Comparison of ENCODE assay signal across 13 mouse cellular contexts in the genomic region with DNA sequence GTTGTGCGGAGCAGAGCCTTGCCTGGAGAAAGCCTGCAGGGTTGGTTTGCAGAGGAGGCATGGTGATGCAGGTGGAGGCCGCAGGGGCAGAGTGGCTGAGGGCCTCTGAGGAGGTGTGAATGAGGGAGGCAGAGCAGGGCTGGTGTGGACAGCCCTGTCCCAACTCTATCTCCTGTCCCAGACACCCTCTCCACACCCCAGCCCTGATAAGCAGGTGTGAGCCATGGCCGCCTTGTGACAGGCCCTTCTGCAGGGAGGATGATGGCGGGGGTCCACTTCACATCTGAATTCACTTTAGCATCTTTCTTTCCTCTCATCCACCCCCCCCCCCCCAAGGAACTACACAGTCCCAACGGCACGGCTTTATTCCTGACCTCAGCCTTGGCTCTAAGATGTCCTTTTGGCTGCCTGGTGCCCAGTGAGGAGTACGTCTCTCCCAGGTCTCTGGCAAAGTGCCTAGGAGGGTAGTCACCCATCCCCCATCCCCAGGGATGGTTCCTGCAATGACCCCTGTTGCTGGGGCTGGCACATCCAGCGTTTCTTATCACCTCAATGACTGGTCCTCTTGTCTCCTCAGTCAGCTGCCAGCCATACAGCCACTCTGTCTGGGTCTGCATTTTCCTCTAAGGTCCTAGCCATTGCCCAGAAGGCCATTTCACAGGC. TPM values are rescaled to one million over a fixed set of nuclear protein-coding genes. Genes with fewer than 3 reads are reported as not detected.
DNase-seq lines count a peak whose midpoint lies in the region; ATAC-seq and TF ChIP-seq lines count a peak whose summit lies in the region.
"Had no signal": no experiment of that assay in that cellular context is flagged by ENCODE, and none has a peak within 500 bp of the region (broad histone marks: within the 10 kb centered on the region; RNA-seq: fewer than 3 reads in every experiment).

No protein-coding gene starts in this region.

- no peak overlapping the region for H3K9ac ChIP-seq in lung, embryonic 15.5 days
- H3K9ac ChIP-seq in heart, embryonic 14.5 days (ENCODE audit: low read length) = 0 out of 2 replicates have a peak overlapping the region, but pooled peaks have one; percentile 5
- H3K9ac ChIP-seq in liver, embryonic 14.5 days (replicated peaks) = no peak overlapping the region
- no peak overlapping the region for H3K9ac ChIP-seq in stomach, postnatal 0 days (ENCODE audit: low read length)
- no peak overlapping the region for H3K9ac ChIP-seq in intestine, embryonic 16.5 days (ENCODE audit: low read depth, low read length)
- H3K9ac ChIP-seq: limb, embryonic 13.5 days had no signal

- 58% methylated on average over 8 of the region's 8 CpGs for WGBS in lung, embryonic 15.5 days
- WGBS in heart, embryonic 14.5 days = 13% methylated on average over 8 of the region's 8 CpGs
- 51% methylated on average over 8 of the region's 8 CpGs for WGBS in liver, embryonic 14.5 days (ENCODE audit: insufficient replicate concordance)
- WGBS in stomach, postnatal 0 days = 72% methylated on average over 8 of the region's 8 CpGs
- 90% methylated on average over 8 of the region's 8 CpGs for WGBS in midbrain, embryonic 10.5 days
- WGBS in intestine, embryonic 16.5 days = 74% methylated on average over 8 of the region's 8 CpGs

- no peak overlapping the region for H3K4me3 ChIP-seq in lung, embryonic 15.5 days
- H3K4me3 ChIP-seq in heart, embryonic 14.5 days (ENCODE audit: control insufficient read depth in 1 of 2, insufficient read depth in 1 of 2, low read depth in 1 of 2, low read length in 2 of 2) = no peak overlapping the region
- H3K4me3 ChIP-seq in liver, embryonic 14.5 days (ENCODE audit: insufficient read depth in 1 of 2, low read depth in 2 of 2, low read length in 2 of 2) = no peak overlapping the region
- no peak overlapping the region for H3K4me3 ChIP-seq in stomach, postnatal 0 days (ENCODE audit: low read depth, low read length)
- H3K4me3 ChIP-seq in midbrain, embryonic 10.5 days = no peak overlapping the region
- no peak overlapping the region for H3K4me3 ChIP-seq in intestine, embryonic 16.5 days (ENCODE audit: low read length)
- H3K4me3 ChIP-seq: forebrain, embryonic 10.5 days; limb, embryonic 13.5 days had no signal

- no peak overlapping the region for H3K27ac ChIP-seq in lung, embryonic 15.5 days
- peak overlapping the region; percentile 72 to 77 for H3K27ac ChIP-seq in heart, embryonic 14.5 days (replicated peaks in 1 of 2; ENCODE audit: control insufficient read depth in 1 of 2, insufficient read depth in 1 of 2, low read depth in 2 of 2, low read length in 2 of 2)
- H3K27ac ChIP-seq in liver, embryonic 14.5 days = no peak overlapping the region
- H3K27ac ChIP-seq in stomach, postnatal 0 days (replicated peaks) = no peak overlapping the region
- no peak overlapping the region for H3K27ac ChIP-seq in midbrain, embryonic 10.5 days (replicated peaks)
- H3K27ac ChIP-seq in intestine, embryonic 16.5 days (ENCODE audit: low read length) = no peak overlapping the region
- H3K27ac ChIP-seq: forebrain, embryonic 10.5 days; limb, embryonic 13.5 days; macrophage had no signal

- DNase-seq in lung, postnatal 10 days = no peak
- peak; percentile 14 to 36 (median 28) for DNase-seq in liver, embryonic 14.5 days (ENCODE audit: low read depth in 3 of 3, low spot score in 3 of 3)
- DNase-seq in stomach, postnatal 0 days (ENCODE audit: low spot score) = no peak
- DNase-seq in frontal cortex, postnatal 10 days (ENCODE audit: low spot score in 2 of 2) = no peak
- no peak for DNase-seq in midbrain, embryonic 10.5 days (ENCODE audit: low spot score)
- DNase-seq: gastrocnemius, postnatal 25 days; right cerebral cortex, adult 18-20 months had no signal

- H3K27me3 ChIP-seq in lung, embryonic 15.5 days = no peaks in the 10 kb centered on the region
- no peaks in the 10 kb centered on the region for H3K27me3 ChIP-seq in heart, embryonic 14.5 days (ENCODE audit: control insufficient read depth, insufficient read depth, low read length)
- H3K27me3 ChIP-seq in liver, embryonic 14.5 days (ENCODE audit: control insufficient read depth, insufficient read depth, low read length) = no peaks in the 10 kb centered on the region
- no peaks in the 10 kb centered on the region for H3K27me3 ChIP-seq in stomach, postnatal 0 days (ENCODE audit: control insufficient read depth, insufficient read depth, low read length)
- no peaks in the 10 kb centered on the region for H3K27me3 ChIP-seq in midbrain, embryonic 10.5 days (ENCODE audit: low read depth, poor library complexity, severe bottlenecking)
- H3K27me3 ChIP-seq in intestine, embryonic 16.5 days (replicated peaks; ENCODE audit: control insufficient read depth, insufficient read depth, low read length) = no peaks in the 10 kb centered on the region
- H3K27me3 ChIP-seq: limb, embryonic 13.5 days had no signal

- peak; percentile 62 for TF ChIP-seq EP300 in liver, embryonic 14.5 days (IDR thresholded peaks at IDR 0.05; ENCODE audit: low read depth)
- TF ChIP-seq EP300 in stomach, postnatal 0 days (optimal IDR thresholded peaks at IDR 0.05) = no peak

- TF ChIP-seq CTCF in liver, embryonic 14.5 days (IDR thresholded peaks at IDR 0.05; ENCODE audit: low read depth) = no peak
- TF ChIP-seq CTCF in stomach, postnatal 0 days (IDR thresholded peaks at IDR 0.05; ENCODE audit: low read depth) = no peak

- ATAC-seq in lung, embryonic 15.5 days (ENCODE audit: borderline replicate concordance, extremely low read depth, low FRiP score, low TSS enrichment) = 0 out of 2 replicates have a peak, but pooled peaks have one; percentile 32
- peak; percentile 94 for ATAC-seq in heart, embryonic 14.5 days (ENCODE audit: insufficient number of reproducible peaks, insufficient read depth, low FRiP score, low read depth)
- ATAC-seq in liver, embryonic 14.5 days (ENCODE audit: insufficient read depth) = peak; percentile 93
- peak; percentile 11; the same call in 1 of the 2 replicates for ATAC-seq in stomach, postnatal 0 days (ENCODE audit: low FRiP score, low TSS enrichment)
- ATAC-seq in intestine, embryonic 16.5 days = no peak

- peaks cover 4% of the 10 kb centered on the region; the same call in 1 of the 2 replicates for H3K4me1 ChIP-seq in lung, embryonic 15.5 days
- H3K4me1 ChIP-seq in heart, embryonic 14.5 days (ENCODE audit: control insufficient read depth in 2 of 2, insufficient read depth in 2 of 2, low read length in 2 of 2) = peaks cover 67 to 70% of the 10 kb centered on the region in 2 experiments
- peaks cover 8 to 20% of the 10 kb centered on the region in 2 experiments for H3K4me1 ChIP-seq in liver, embryonic 14.5 days (replicated peaks; ENCODE audit: control insufficient read depth in 2 of 2, insufficient read depth in 2 of 2, low read length in 1 of 2)
- H3K4me1 ChIP-seq in stomach, postnatal 0 days (replicated peaks; ENCODE audit: control insufficient read depth, insufficient read depth) = no peaks in the 10 kb centered on the region
- peaks cover 26% of the 10 kb centered on the region for H3K4me1 ChIP-seq in midbrain, embryonic 10.5 days
- H3K4me1 ChIP-seq in intestine, embryonic 16.5 days (ENCODE audit: control insufficient read depth, insufficient read depth, low read length) = no peaks in the 10 kb centered on the region
- H3K4me1 ChIP-seq: limb, embryonic 13.5 days had no signal

- peaks cover 20% of the 10 kb centered on the region for H3K36me3 ChIP-seq in lung, embryonic 15.5 days
- H3K36me3 ChIP-seq in heart, embryonic 14.5 days (ENCODE audit: control insufficient read depth, insufficient read depth, low read length) = peaks cover 15% of the 10 kb centered on the region
- H3K36me3 ChIP-seq in liver, embryonic 14.5 days (replicated peaks; ENCODE audit: control insufficient read depth, insufficient read depth, low read depth) = no peaks in the 10 kb centered on the region
- H3K36me3 ChIP-seq in stomach, postnatal 0 days (ENCODE audit: control insufficient read depth, insufficient read depth, low read length) = peaks cover 3% of the 10 kb centered on the region; the same call in 1 of the 2 replicates
- H3K36me3 ChIP-seq in midbrain, embryonic 10.5 days = peaks cover 46% of the 10 kb centered on the region
- H3K36me3 ChIP-seq in intestine, embryonic 16.5 days (ENCODE audit: control insufficient read depth, insufficient read depth, low read length) = no peaks in the 10 kb centered on the region; the same call in 1 of the 2 replicates

- H3K4me2 ChIP-seq in lung, embryonic 15.5 days = no peak overlapping the region
- H3K4me2 ChIP-seq in heart, embryonic 14.5 days (ENCODE audit: low read length) = peak overlapping the region; percentile 26
- H3K4me2 ChIP-seq in liver, embryonic 14.5 days (ENCODE audit: low read depth) = peak overlapping the region; percentile 33
- no peak overlapping the region for H3K4me2 ChIP-seq in stomach, postnatal 0 days (replicated peaks; ENCODE audit: low read depth)
- H3K4me2 ChIP-seq in intestine, embryonic 16.5 days (ENCODE audit: low read depth, low read length) = no peak overlapping the region
- H3K4me2 ChIP-seq: limb, embryonic 13.5 days had no signal

- H3K9me3 ChIP-seq in lung, embryonic 15.5 days = no peaks in the 10 kb centered on the region
- H3K9me3 ChIP-seq in heart, embryonic 14.5 days (ENCODE audit: control insufficient read depth, low read length) = no peaks in the 10 kb centered on the region
- H3K9me3 ChIP-seq in liver, embryonic 14.5 days (ENCODE audit: control insufficient read depth, low read length) = no peaks in the 10 kb centered on the region
- H3K9me3 ChIP-seq in stomach, postnatal 0 days (ENCODE audit: control insufficient read depth, low read length) = no peaks in the 10 kb centered on the region
- H3K9me3 ChIP-seq in midbrain, embryonic 10.5 days (replicated peaks) = no peaks in the 10 kb centered on the region
- H3K9me3 ChIP-seq in intestine, embryonic 16.5 days (ENCODE audit: control insufficient read depth, low read length) = no peaks in the 10 kb centered on the region
- H3K9me3 ChIP-seq: forebrain, embryonic 10.5 days; limb, embryonic 13.5 days had no signal

RNA-seq across cellular contexts. Expression of a gene that starts 25.1 kb away (rescaled TPM):
- 27.3 and 29.2 TPM in 2 replicates for polyA plus RNA-seq in lung, embryonic 15.5 days (2015; fragmentation: Nextera tagmentation; extraction: Ambion mirVana)
- 9.5 and 9.7 TPM in 2 replicates for polyA plus RNA-seq in heart, embryonic 14.5 days (2014; fragmentation: Nextera tagmentation; extraction: Ambion mirVana)
- polyA plus RNA-seq in liver, embryonic 14.5 days (2012; rRNA removed) = 1.5 and 2.4 TPM in 2 replicates
- 5.7 and 6.0 TPM in 2 replicates for polyA plus RNA-seq in liver, embryonic 14.5 days (2014; fragmentation: Nextera tagmentation; extraction: Ambion mirVana)
- polyA plus RNA-seq in stomach, postnatal 0 days (2015; fragmentation: Nextera tagmentation; extraction: Ambion mirVana) = 8.5 TPM in 2 replicates
- 36.5 and 37.5 TPM in 2 replicates for polyA plus RNA-seq in midbrain, embryonic 10.5 days (2016; fragmentation: Nextera tagmentation; extraction: Ambion mirVana)
- 15.3 and 17.5 TPM in 2 replicates for polyA plus RNA-seq in intestine, embryonic 16.5 days (2015; fragmentation: Nextera tagmentation; extraction: Ambion mirVana)

Comparison
In these comparisons a context has a peak if more than half of its experiments do, and no peak if none do; other contexts are left out.
1. H3K27ac ChIP-seq: peak in heart, embryonic 14.5 days (2 of 2); none in lung, embryonic 15.5 days (single experiment), liver, embryonic 14.5 days (single experiment), stomach, postnatal 0 days (single experiment), midbrain, embryonic 10.5 days (single experiment) and intestine, embryonic 16.5 days (single experiment).
2. H3K4me2 ChIP-seq: peak in heart, embryonic 14.5 days (single experiment) and liver, embryonic 14.5 days (single experiment); none in lung, embryonic 15.5 days (single experiment), stomach, postnatal 0 days (single experiment) and intestine, embryonic 16.5 days (single experiment).
3. DNase-seq: peak in liver, embryonic 14.5 days (3 of 3); none in lung, postnatal 10 days (single experiment), stomach, postnatal 0 days (single experiment), frontal cortex, postnatal 10 days (0 of 2) and midbrain, embryonic 10.5 days (single experiment).